Mouse (Mus musculus): ENCODE data around the gene Cyba. TPM values are rescaled to one million over a fixed set of nuclear protein-coding genes. Genes with fewer than 3 reads are reported as not detected.

Cyba gene
- polyA plus RNA-seq, 1 experiment from 2014 or later, result 70.0 TPM

DNA sequence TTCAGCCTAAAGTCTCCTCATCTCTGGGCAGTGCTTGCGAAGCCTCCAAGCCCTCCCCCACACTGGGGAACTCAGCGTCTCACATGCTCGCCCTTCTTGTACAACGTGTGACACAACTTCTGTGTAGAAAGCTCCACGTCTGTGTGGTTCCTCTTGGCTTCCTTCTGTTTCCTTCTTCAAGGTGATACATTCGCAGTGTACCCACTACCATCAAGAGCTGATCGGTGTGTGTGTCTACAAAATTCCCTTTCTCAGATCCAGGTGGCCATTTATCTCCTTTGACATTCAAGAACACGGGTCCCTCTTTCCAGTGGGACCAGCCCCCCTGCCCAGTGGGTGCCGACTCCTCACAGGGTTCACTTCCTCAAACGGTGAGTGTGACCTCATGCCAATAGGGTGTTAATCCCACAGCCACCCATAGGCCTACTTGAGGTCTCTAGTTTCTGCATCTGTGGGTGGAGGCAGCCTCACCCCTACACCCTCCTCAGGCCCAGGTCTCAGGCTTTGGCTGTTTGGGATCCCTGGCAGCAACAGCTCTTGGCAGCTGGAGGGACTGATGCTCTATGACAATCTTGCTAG is 2.6 kb downstream of the Cyba start:
- Histone ChIP-seq H3K36me3 (replicated peaks) (peaks cover 23% of the 10 kb centered on the region), H3K4me1 (peaks cover 31% of the 10 kb centered on the region), H3K27me3 (ENCODE audit: poor library complexity, severe bottlenecking) (peaks cover 14% of the 10 kb centered on the region; the same call in 1 of the 2 replicates), H3K4me3 (no peak overlapping the region), H3K9me3 (no peaks in the 10 kb centered on the region), H3K27ac (no peak overlapping the region)
- WGBS, result 90% methylated on average over 10 of the region's 10 CpGs
- no peak for DNase-seq (ENCODE audit: extremely low spot score, low spot score)

DNA sequence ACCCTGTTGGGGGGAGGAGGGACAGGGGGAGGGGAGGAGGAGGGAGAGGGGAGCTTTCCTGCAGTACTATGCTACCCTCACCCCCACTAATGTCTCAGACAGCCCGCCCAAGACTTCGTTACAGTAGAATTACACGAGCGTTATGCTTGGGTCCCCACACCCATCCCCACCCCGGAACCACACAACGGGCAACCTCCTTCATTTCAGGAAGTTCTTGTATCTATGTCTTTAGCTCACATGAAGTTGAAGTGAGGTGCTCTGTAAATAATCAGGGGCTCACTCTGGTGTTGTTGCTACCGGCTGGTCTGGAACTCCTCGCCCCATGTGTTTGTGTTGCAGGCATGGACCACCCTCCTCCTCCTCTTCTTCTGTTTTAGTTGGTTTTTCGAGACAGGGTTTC is 4.6 kb downstream of the Cyba start:
- peaks cover 7% of the 10 kb centered on the region; the same call in 1 of the 2 replicates for H3K36me3 ChIP-seq (replicated peaks)
- peaks cover 14% of the 10 kb centered on the region; the same call in 1 of the 2 replicates for H3K27me3 ChIP-seq (ENCODE audit: poor library complexity, severe bottlenecking)
- H3K27ac ChIP-seq, result no peak overlapping the region
- no peak overlapping the region for H3K4me3 ChIP-seq
- DNase-seq (ENCODE audit: extremely low spot score, low spot score), result no peak
- peaks cover 25% of the 10 kb centered on the region for H3K4me1 ChIP-seq
- H3K9me3 ChIP-seq, result no peaks in the 10 kb centered on the region
- 90% methylated on average over 9 of the region's 9 CpGs for WGBS

DNA sequence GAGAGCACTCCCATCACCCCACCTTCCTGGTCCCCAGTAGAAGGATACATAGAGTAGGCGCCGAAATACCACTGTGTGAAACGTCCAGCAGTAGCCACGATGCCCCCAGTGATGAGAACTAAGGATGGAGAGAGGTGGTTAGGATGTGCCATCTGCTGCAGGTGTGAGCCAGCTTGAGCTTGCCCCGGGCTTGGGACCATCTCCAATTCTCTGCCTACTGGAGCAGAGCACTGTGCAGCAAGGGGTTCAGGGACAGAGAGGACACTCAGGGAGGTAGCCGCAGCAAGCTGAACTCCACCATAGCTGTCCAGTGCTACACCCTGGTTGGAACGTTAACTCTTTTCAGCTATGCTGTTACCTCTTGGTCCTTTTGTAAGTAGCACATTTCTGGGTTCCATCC is 5.1 kb downstream of the Cyba start:
- no peak overlapping the region for H3K27ac ChIP-seq
- peaks cover 20% of the 10 kb centered on the region for H3K4me1 ChIP-seq
- no peak overlapping the region for H3K4me3 ChIP-seq
- H3K27me3 ChIP-seq (ENCODE audit: poor library complexity, severe bottlenecking), result peaks cover 14% of the 10 kb centered on the region; the same call in 1 of the 2 replicates
- DNase-seq (ENCODE audit: extremely low spot score, low spot score), result no peak
- WGBS, result 93% methylated on average over 7 of the region's 7 CpGs
- no peaks in the 10 kb centered on the region for H3K9me3 ChIP-seq
- H3K36me3 ChIP-seq (replicated peaks), result peaks cover 8% of the 10 kb centered on the region; the same call in 1 of the 2 replicates

DNA sequence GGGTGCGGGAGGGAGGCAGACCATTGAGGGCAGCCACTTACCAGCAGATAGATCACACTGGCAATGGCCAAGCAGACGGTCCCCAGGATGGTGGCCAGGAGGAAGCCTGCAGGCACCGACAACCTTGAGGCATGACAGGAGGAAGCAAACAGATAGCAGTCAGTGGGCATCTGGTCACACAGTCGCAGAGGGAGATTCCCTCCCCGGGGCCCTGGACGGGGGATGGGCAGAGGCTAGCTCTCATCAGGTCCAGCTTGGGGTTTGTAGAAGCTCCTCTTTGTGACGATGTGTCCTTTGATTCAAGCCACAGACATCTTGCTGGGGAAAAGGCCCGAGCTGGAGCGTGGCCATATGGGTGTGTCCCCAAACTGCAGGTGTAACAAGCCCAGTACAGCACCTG is 6.6 kb downstream of the Cyba start:
- peaks cover 8% of the 10 kb centered on the region; the same call in 1 of the 2 replicates for H3K36me3 ChIP-seq (replicated peaks)
- DNase-seq (ENCODE audit: extremely low spot score, low spot score), result no peak
- H3K27ac ChIP-seq, result no peak overlapping the region
- peaks cover 3% of the 10 kb centered on the region; the same call in 1 of the 2 replicates for H3K27me3 ChIP-seq (ENCODE audit: poor library complexity, severe bottlenecking)
- no peak overlapping the region for H3K4me3 ChIP-seq
- H3K9me3 ChIP-seq, result no peaks in the 10 kb centered on the region
- H3K4me1 ChIP-seq, result peaks cover 5% of the 10 kb centered on the region
- 86% methylated on average over 9 of the region's 9 CpGs for WGBS

DNA sequence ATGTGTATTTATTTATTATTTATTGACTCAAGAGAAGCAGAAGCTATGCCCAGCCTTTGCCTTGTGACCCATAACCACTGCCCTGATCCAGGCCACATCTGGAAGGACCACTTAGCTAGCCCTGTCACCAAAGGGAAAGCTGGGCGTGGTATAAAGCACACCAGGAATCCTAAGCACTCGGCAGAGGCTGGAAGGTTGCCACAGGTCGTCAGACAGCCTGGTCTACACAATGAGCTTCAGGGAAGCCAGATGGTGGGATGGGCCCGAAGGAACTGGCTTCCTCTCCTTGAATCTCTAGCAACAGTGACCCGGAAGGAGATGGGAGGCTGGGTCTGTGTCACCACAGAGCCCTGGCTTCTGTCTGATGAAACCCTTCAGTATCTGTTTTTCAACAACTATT is 9.1 kb downstream of the Cyba start:
- Histone ChIP-seq H3K4me1 (no peaks in the 10 kb centered on the region), H3K36me3 (replicated peaks) (peaks cover 18% of the 10 kb centered on the region), H3K27ac (no peak overlapping the region), H3K4me3 (no peak overlapping the region), H3K27me3 (ENCODE audit: poor library complexity, severe bottlenecking) (no peaks in the 10 kb centered on the region), H3K9me3 (no peaks in the 10 kb centered on the region)
- no peak for DNase-seq (ENCODE audit: extremely low spot score, low spot score)
- 67% methylated on average over 5 of the region's 5 CpGs for WGBS

DNA sequence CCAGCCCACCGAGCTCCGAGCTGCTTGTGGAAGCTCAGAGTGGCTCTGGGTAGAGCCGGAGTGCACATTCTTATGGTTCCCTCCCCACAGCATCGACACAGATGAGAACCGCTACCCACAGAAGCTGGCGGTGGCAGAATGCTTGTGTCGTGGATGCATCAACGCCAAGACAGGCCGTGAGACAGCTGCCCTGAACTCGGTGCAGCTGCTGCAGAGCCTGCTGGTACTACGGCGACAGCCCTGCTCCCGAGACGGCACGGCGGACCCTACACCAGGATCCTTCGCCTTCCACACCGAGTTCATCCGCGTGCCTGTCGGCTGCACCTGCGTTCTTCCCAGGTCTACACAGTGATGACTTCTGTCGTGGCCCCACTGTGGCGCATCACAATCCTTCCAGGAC is 9.5 kb downstream of the Cyba start:
- Histone ChIP-seq H3K27me3 (ENCODE audit: poor library complexity, severe bottlenecking) (no peaks in the 10 kb centered on the region), H3K4me1 (no peaks in the 10 kb centered on the region), H3K27ac (no peak overlapping the region), H3K36me3 (replicated peaks) (peaks cover 22% of the 10 kb centered on the region), H3K9me3 (no peaks in the 10 kb centered on the region), H3K4me3 (no peak overlapping the region)
- 91% methylated on average over 24 of the region's 24 CpGs for WGBS
- DNase-seq (ENCODE audit: extremely low spot score, low spot score), result no peak

DNA sequence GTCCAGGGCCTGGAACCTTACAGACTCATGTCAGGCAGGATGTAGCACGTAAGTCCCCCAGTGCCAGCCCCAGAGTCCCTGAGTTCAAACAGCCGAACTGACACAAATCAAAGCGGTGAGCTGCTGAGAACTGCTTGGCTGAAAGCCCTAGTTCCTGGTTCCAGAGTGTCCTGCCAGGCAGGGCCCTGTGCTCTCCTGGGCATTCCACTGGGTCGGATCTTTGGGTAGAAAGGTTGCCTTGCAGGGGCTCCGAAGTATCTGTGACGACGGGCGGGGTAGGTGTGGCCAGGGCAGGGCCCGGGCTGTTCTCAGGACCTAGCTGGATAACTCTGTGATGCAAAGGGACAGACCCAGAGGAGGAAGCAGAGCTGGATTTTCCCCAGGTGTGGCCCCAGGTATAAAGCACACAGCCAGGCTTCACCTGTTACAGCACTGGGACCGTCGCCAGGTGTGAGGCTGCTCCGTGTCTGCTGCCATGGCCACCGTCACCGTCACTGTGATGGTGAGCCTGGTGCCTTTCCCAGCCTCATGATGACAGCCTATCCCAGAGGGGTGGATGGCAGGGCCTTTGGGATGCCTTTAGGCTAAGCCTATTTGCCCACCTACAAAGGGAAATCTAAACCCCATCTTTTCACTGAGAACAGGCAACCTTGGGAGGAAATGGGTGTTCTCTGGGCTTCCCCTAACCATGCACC is 11.2 kb downstream of the Cyba start, which contains the start of gene Il17c:
TSS of gene Il17c (plus strand) at position 645 of the 695 bp plus-strand sequence.
- 88% methylated on average over 14 of the region's 14 CpGs for WGBS
- H3K9me3 ChIP-seq, result no peaks in the 10 kb centered on the region
- no peak for DNase-seq (ENCODE audit: extremely low spot score, low spot score)
- H3K36me3 ChIP-seq (replicated peaks), result peaks cover 37% of the 10 kb centered on the region
- no peaks in the 10 kb centered on the region for H3K27me3 ChIP-seq (ENCODE audit: poor library complexity, severe bottlenecking)
- no peaks in the 10 kb centered on the region for H3K4me1 ChIP-seq
- no peak within 1 kb of the TSS for H3K4me3 ChIP-seq
- H3K27ac ChIP-seq, result no peak within 1 kb of the TSS

DNA sequence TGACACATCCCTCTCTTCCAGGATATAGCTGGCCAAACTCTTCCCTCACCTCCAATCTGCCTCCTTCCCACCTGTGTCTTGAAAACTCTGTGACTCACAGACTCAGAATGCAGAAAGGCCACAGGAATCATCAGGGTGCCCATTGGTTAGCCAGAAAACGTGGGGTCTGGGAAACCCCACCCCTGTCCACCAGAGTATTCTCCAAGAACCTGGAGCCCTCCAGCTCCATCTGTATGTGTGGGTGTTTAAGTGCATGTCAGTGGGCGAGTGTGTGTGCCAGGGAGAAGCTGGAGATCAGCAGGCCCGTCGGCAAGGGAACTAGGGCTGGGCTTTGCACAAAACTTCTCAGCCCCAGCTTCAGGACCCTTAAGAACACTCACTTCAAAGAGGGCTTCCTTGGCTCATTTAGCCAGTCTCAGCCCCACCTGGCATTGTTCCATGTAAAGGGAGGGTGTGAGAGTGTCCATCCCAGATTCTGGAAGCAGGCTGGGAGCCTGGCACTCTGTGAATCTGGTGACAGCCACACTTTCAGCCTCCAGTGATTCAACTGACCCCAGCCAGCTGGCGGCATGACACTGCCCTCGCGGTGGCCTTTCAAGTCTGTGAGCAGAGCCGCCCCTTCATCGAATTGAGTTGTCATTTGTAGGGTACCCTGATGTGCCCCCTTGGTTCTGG is 12.7 kb downstream of the Cyba start:
- DNase-seq (ENCODE audit: extremely low spot score, low spot score), result no peak
- 79% methylated on average over 9 of the region's 9 CpGs for WGBS
- Histone ChIP-seq H3K36me3 (replicated peaks) (peaks cover 52% of the 10 kb centered on the region), H3K27me3 (ENCODE audit: poor library complexity, severe bottlenecking) (no peaks in the 10 kb centered on the region), H3K4me3 (no peak overlapping the region), H3K4me1 (no peaks in the 10 kb centered on the region), H3K27ac (no peak overlapping the region), H3K9me3 (no peaks in the 10 kb centered on the region)

DNA sequence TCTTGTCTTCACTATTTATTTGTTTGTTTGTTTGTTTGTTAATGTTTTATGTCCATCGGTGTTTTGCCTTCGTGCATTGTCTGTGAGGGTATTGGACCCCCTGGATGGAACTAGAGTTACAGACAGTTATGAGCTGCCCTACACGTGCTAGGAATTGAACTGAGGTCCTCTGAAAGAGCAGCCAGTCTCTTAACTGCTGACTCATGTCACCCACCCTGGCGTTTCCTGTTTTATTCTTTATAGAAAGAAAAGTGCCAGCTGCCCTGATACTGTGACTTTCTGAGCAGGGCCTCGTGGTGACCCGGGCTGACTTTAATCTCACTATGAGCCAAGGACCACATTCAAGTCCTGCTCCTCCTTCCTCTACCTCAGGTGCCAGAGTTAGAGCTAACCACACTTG is 17.2 kb downstream of the Cyba start:
- H3K36me3 ChIP-seq (replicated peaks), result peaks cover 91% of the 10 kb centered on the region
- WGBS, result 92% methylated on average over 6 of the region's 6 CpGs
- H3K4me3 ChIP-seq, result no peak overlapping the region
- DNase-seq (ENCODE audit: extremely low spot score, low spot score), result no peak
- no peaks in the 10 kb centered on the region for H3K4me1 ChIP-seq
- no peak overlapping the region for H3K27ac ChIP-seq
- no peaks in the 10 kb centered on the region for H3K27me3 ChIP-seq (ENCODE audit: poor library complexity, severe bottlenecking)
- H3K9me3 ChIP-seq, result no peaks in the 10 kb centered on the region

DNA sequence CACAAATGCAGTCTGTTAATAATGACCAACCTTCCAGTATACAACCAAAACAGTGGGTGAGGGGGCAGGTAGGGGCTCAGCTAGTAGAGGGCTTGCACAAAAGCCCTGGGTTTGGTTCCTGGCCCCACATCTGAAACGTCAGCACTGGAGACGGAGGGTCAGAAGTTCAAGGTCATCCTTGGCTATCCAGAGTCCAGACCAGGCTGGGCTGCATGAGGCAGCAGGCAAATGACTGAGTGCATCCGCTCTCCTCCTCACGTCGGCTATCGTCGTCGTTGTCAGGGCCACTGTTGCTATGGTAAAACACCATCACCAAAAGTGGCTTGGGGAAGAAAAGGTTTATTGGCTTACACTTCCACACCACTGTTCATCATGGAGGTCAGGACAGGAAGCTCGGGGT is 18.4 kb downstream of the Cyba start:
- DNase-seq (ENCODE audit: extremely low spot score, low spot score), result no peak
- Histone ChIP-seq H3K36me3 (replicated peaks) (peaks cover 100% of the 10 kb centered on the region), H3K27me3 (ENCODE audit: poor library complexity, severe bottlenecking) (no peaks in the 10 kb centered on the region), H3K4me3 (no peak overlapping the region), H3K9me3 (no peaks in the 10 kb centered on the region), H3K27ac (no peak overlapping the region), H3K4me1 (no peaks in the 10 kb centered on the region)
- WGBS, result 95% methylated on average over 9 of the region's 9 CpGs

DNA sequence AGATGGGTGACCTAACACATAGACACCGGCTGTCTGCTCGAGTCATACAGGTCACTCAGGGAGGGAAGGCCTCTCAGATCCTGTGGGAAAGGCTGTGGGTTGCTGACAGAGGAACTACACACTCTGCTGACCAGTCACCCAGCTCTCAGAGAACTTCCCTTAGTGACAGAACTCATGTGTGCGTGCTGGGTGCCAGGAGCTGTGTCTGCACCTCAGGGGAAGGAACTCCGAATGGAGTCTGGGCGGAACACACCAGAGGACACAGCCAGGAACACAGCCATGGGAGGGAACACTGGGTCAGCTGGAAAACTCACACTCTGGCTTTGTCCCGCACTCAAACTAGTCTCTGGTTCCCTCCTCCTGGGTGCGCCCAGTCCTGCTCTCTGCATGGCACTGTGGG is 25.1 kb downstream of the Cyba start:
- H3K4me1 ChIP-seq, result no peaks in the 10 kb centered on the region
- H3K27ac ChIP-seq, result no peak overlapping the region
- no peak for DNase-seq (ENCODE audit: extremely low spot score, low spot score)
- H3K9me3 ChIP-seq, result no peaks in the 10 kb centered on the region
- H3K36me3 ChIP-seq (replicated peaks), result peaks cover 99% of the 10 kb centered on the region
- WGBS, result 97% methylated on average over 7 of the region's 7 CpGs
- no peak overlapping the region for H3K4me3 ChIP-seq
- H3K27me3 ChIP-seq (ENCODE audit: poor library complexity, severe bottlenecking), result no peaks in the 10 kb centered on the region

DNA sequence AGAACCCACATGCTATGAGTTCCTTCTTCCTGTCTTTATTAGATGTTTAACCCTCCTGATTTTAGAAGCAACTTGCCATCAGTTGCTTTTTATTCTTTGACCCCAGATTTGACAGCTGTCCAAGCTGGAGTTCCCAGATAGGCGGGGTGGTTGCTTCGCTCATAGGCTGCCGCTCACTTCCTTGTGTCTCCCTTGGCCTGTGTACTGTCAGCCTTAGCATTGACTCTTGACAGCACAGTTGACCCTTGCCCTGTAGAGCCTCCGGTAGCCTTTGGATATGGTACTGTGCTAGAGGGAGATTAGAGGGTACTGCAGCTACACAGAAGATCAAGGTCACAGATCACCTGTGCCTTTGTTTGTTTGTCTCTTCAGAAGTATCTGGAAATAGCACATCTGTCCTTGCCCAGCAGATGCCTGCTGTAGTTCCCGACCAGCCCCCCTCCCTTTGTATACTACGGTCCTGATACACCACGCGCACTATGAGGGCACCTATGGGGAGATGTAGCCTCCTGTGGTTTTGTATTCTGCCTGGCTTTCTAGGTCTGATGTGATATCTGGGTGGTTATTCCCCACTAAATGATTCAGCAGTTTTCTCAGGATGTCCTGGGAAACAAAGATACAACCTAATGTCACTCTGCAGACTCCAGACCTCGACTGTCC is 27.5 kb downstream of the Cyba start:
- H3K36me3 ChIP-seq (replicated peaks), result peaks cover 99% of the 10 kb centered on the region
- H3K4me3 ChIP-seq, result no peak overlapping the region
- no peak for DNase-seq (ENCODE audit: extremely low spot score, low spot score)
- H3K27me3 ChIP-seq (ENCODE audit: poor library complexity, severe bottlenecking), result no peaks in the 10 kb centered on the region
- no peaks in the 10 kb centered on the region for H3K4me1 ChIP-seq
- H3K27ac ChIP-seq, result no peak overlapping the region
- WGBS, result 94% methylated on average over 9 of the region's 9 CpGs
- no peaks in the 10 kb centered on the region for H3K9me3 ChIP-seq

DNA sequence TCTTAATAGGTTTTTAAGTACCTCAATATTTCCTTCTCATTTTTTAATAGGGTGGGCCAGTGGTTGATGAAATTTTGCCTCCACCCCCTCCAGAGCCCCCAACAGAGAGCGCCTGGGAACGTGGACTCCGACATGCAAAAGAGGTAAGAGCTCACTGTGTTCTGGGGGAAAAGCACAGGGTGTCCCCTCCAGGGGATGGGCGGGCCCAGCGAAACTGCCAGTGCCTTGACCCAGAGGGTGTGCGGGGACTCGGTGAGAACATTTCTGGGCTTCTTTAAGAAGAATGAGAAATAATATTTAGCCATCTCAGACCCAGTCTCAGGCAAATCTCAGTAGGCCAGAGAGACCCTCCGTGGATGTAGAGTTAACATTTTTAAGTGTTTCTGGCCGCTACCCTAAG is 34.5 kb downstream of the Cyba start:
- H3K4me3 ChIP-seq, result no peak overlapping the region
- H3K27ac ChIP-seq, result no peak overlapping the region
- no peaks in the 10 kb centered on the region for H3K27me3 ChIP-seq (ENCODE audit: poor library complexity, severe bottlenecking)
- H3K36me3 ChIP-seq (replicated peaks), result peaks cover 95% of the 10 kb centered on the region
- DNase-seq (ENCODE audit: extremely low spot score, low spot score), result no peak
- WGBS, result 95% methylated on average over 9 of the region's 9 CpGs
- H3K9me3 ChIP-seq, result no peaks in the 10 kb centered on the region
- H3K4me1 ChIP-seq, result no peaks in the 10 kb centered on the region
